Mouse (Mus musculus): ENCODE results near the gene Zfp683. TPM values are rescaled to one million over a fixed set of nuclear protein-coding genes. Genes with fewer than 3 reads are reported as not detected.
A peak's percentile ranks its signal among the peaks of the same experiment; 100 is the strongest.

The Zfp683 gene
- polyA plus RNA-seq, 1 experiment from 2014 or later = not detected

DNA sequence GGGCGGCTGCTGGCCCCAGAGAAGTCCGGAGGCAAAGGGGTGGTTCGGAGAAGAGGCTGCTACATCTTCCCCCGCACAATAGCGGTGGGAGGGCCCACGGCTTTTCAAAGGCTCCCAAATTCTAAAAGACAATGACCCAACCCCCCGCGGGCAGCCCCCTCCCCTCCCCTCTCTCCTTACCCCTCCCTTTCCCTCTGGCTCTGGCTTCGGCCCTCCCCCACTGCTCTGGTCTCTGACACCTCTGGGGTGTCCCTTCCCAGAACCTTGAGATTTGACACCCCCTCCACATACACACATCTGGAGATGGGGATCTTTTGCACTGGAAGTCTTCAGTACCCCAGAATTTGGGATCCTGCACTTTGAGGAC lies 34.9 kb upstream of the Zfp683 start, which contains the start of gene Lin28a:
Gene Lin28a, minus strand, starts transcription at position 63 of the 367 bp plus-strand sequence.
- Histone ChIP-seq H3K4me2 (peak within 1 kb of the TSS; percentile 55), H3K27me3 (peaks cover 73% of the 10 kb centered on the region), H3K36me3 (replicated peaks) (no peaks in the 10 kb centered on the region), H3K27ac (replicated peaks) (no peak within 1 kb of the TSS), H3K4me3 (replicated peaks) (peak within 1 kb of the TSS; percentile 25), H3K9me3 (replicated peaks) (no peaks in the 10 kb centered on the region), H3K4me1 (replicated peaks) (peaks cover 15% of the 10 kb centered on the region), H3K9ac (no peak within 1 kb of the TSS)
- WGBS (ENCODE audit: insufficient replicate concordance) = 6% methylated on average over 9 of the region's 9 CpGs
- no peak for ATAC-seq (ENCODE audit: insufficient read depth)

DNA sequence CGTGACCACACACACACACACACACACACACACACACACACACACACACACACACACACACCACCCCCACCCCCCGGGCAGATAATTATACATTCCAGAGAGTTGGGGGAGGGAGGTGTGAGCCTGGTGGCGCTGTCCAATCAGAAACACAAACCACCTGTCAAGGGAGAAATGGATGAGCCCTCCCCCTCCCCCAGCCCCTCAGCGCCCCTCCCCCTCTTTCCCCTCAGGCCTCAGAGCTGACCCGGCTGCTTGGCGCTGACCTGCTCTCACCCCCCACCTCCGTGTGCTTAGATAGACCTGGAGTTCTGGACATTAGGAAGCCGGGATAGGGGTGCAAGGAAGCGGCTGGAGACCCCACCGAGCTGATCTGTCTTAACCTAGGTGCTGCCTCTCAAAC lies 34.4 kb upstream of the Zfp683 start:
- no peak overlapping the region for H3K9ac ChIP-seq
- no peak overlapping the region for H3K4me3 ChIP-seq (replicated peaks)
- no peaks in the 10 kb centered on the region for H3K9me3 ChIP-seq (replicated peaks)
- WGBS (ENCODE audit: insufficient replicate concordance) = 2% methylated on average over 10 of the region's 10 CpGs
- peaks cover 15% of the 10 kb centered on the region for H3K4me1 ChIP-seq (replicated peaks)
- no peak overlapping the region for H3K4me2 ChIP-seq
- ATAC-seq (ENCODE audit: insufficient read depth) = no peak
- H3K27ac ChIP-seq (replicated peaks) = no peak overlapping the region
- H3K27me3 ChIP-seq = peaks cover 69% of the 10 kb centered on the region
- H3K36me3 ChIP-seq (replicated peaks) = no peaks in the 10 kb centered on the region

GRCm38 (mm10) chr4:134019641-134020351 lies 33.8 kb upstream of the Zfp683 start:
- no peak overlapping the region for H3K27ac ChIP-seq (replicated peaks)
- peak overlapping the region; percentile 7 for H3K4me2 ChIP-seq
- H3K9ac ChIP-seq = no peak overlapping the region
- H3K27me3 ChIP-seq = peaks cover 64% of the 10 kb centered on the region
- H3K4me1 ChIP-seq (replicated peaks) = peaks cover 15% of the 10 kb centered on the region
- no peaks in the 10 kb centered on the region for H3K36me3 ChIP-seq (replicated peaks)
- ATAC-seq (ENCODE audit: insufficient read depth) = no peak
- no peak overlapping the region for H3K4me3 ChIP-seq (replicated peaks)
- no peaks in the 10 kb centered on the region for H3K9me3 ChIP-seq (replicated peaks)
- WGBS (ENCODE audit: insufficient replicate concordance) = 4% methylated on average over 16 of the region's 16 CpGs

DNA sequence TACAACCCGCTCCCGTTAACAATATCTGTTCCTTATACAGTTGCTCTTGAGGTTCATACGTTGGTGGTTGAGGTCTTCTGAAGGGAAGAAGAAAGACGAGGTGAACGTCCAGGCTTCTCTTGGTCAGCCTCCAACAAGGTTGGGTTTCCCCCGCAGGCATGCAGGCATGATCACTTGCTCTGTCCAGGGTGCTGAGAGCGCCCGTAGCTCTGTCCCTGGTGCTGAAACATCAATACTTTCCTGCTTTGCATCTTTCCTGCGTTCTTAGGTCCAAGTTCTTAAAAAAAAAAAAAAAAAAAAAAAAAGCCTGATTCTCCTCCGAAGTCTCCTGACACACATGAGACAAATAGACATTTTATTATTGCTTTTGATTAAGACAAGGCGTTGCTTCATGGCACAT lies 33.0 kb upstream of the Zfp683 start:
- peaks cover 15% of the 10 kb centered on the region for H3K4me1 ChIP-seq (replicated peaks)
- H3K27me3 ChIP-seq = peaks cover 56% of the 10 kb centered on the region
- no peak overlapping the region for H3K4me2 ChIP-seq
- H3K36me3 ChIP-seq (replicated peaks) = no peaks in the 10 kb centered on the region
- H3K4me3 ChIP-seq (replicated peaks) = no peak overlapping the region
- no peak overlapping the region for H3K27ac ChIP-seq (replicated peaks)
- ATAC-seq (ENCODE audit: insufficient read depth) = no peak
- WGBS (ENCODE audit: insufficient replicate concordance) = 3% methylated on average over 11 of the region's 11 CpGs
- H3K9me3 ChIP-seq (replicated peaks) = no peaks in the 10 kb centered on the region
- H3K9ac ChIP-seq = no peak overlapping the region

DNA sequence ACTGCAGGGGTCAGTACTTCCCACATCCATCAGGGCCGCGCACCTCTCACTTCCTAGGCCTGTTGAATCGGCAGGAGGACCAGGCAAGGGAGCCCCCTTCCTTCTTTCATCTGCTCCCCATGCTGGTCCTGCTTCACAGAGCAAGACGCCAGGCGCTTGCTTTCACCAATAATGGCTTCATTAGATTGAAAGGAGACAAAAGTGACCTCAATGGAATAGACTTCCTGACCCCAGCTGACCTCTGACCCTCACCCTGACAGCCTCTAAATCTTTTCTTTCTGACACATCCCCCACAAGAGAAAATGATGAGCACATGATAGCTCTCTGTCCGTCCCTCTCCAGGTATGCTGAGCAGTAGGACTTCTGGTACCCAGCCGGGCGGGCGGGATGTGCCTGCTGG lies 27.8 kb upstream of the Zfp683 start:
- Histone ChIP-seq H3K9ac (no peak overlapping the region), H3K9me3 (replicated peaks) (no peaks in the 10 kb centered on the region), H3K4me1 (replicated peaks) (no peaks in the 10 kb centered on the region), H3K27ac (replicated peaks) (no peak overlapping the region), H3K27me3 (peaks cover 4% of the 10 kb centered on the region), H3K36me3 (replicated peaks) (no peaks in the 10 kb centered on the region), H3K4me3 (replicated peaks) (no peak overlapping the region), H3K4me2 (no peak overlapping the region)
- 66% methylated on average over 9 of the region's 9 CpGs for WGBS (ENCODE audit: insufficient replicate concordance)
- ATAC-seq (ENCODE audit: insufficient read depth) = no peak

GRCm38 (mm10) chr4:134035953-134036352 lies 17.7 kb upstream of the Zfp683 start:
- Histone ChIP-seq H3K4me3 (replicated peaks) (no peak overlapping the region), H3K9me3 (replicated peaks) (no peaks in the 10 kb centered on the region), H3K27ac (replicated peaks) (no peak overlapping the region), H3K36me3 (replicated peaks) (no peaks in the 10 kb centered on the region), H3K4me1 (replicated peaks) (0 out of 2 replicates have a peak, but pooled peaks cover 2% of the 10 kb centered on the region), H3K4me2 (no peak overlapping the region), H3K9ac (no peak overlapping the region), H3K27me3 (no peaks in the 10 kb centered on the region)
- no peak for ATAC-seq (ENCODE audit: insufficient read depth)
- 5% methylated on average over 16 of the region's 16 CpGs for WGBS (ENCODE audit: insufficient replicate concordance)

GRCm38 (mm10) chr4:134041317-134042123 lies 12.1 kb upstream of the Zfp683 start:
- ATAC-seq (ENCODE audit: insufficient read depth) = no peak
- WGBS (ENCODE audit: insufficient replicate concordance) = 13% methylated on average over 9 of the region's 9 CpGs
- Histone ChIP-seq H3K4me3 (replicated peaks) (no peak overlapping the region), H3K9me3 (replicated peaks) (no peaks in the 10 kb centered on the region), H3K4me2 (no peak overlapping the region), H3K36me3 (replicated peaks) (no peaks in the 10 kb centered on the region), H3K9ac (no peak overlapping the region), H3K4me1 (replicated peaks) (0 out of 2 replicates have a peak, but pooled peaks cover 3% of the 10 kb centered on the region), H3K27ac (replicated peaks) (no peak overlapping the region), H3K27me3 (no peaks in the 10 kb centered on the region)

GRCm38 (mm10) chr4:134043041-134043440 lies 10.6 kb upstream of the Zfp683 start:
- no peak overlapping the region for H3K4me3 ChIP-seq (replicated peaks)
- 0 out of 2 replicates have a peak, but pooled peaks cover 3% of the 10 kb centered on the region for H3K4me1 ChIP-seq (replicated peaks)
- ATAC-seq (ENCODE audit: insufficient read depth) = no peak
- no peak overlapping the region for H3K27ac ChIP-seq (replicated peaks)
- no peaks in the 10 kb centered on the region for H3K36me3 ChIP-seq (replicated peaks)
- 7% methylated on average over 2 of the region's 2 CpGs for WGBS (ENCODE audit: insufficient replicate concordance)
- no peak overlapping the region for H3K4me2 ChIP-seq
- no peaks in the 10 kb centered on the region for H3K27me3 ChIP-seq
- no peaks in the 10 kb centered on the region for H3K9me3 ChIP-seq (replicated peaks)
- H3K9ac ChIP-seq = no peak overlapping the region

DNA sequence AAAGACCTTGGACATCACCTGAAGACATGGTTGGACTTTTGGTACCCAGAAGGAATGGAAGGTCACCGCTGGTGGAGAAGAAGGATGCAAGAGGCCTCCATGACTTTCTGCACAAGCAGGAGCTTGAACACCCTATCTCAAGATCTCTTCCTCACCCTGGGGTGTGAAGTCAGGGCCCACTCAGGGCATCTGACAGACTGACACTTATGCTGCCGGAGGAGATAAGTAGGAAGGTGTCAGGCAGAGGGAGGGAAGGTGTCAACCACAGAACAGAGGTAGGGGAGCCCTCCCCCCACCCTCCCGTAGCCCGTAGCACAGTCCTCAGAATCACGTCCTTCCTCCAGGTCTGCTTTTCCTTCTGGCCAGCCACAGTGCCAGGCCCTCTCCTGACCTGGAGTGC lies 6.0 kb upstream of the Zfp683 start:
- H3K4me3 ChIP-seq (replicated peaks) = no peak overlapping the region
- 0 out of 2 replicates have a peak, but pooled peaks cover 5% of the 10 kb centered on the region for H3K4me1 ChIP-seq (replicated peaks)
- H3K27ac ChIP-seq (replicated peaks) = no peak overlapping the region
- H3K9ac ChIP-seq = no peak overlapping the region
- H3K4me2 ChIP-seq = no peak overlapping the region
- H3K27me3 ChIP-seq = peaks cover 2% of the 10 kb centered on the region; the same call in 1 of the 2 replicates
- no peaks in the 10 kb centered on the region for H3K9me3 ChIP-seq (replicated peaks)
- no peaks in the 10 kb centered on the region for H3K36me3 ChIP-seq (replicated peaks)
- WGBS (ENCODE audit: insufficient replicate concordance) = 52% methylated on average over 5 of the region's 5 CpGs
- no peak for ATAC-seq (ENCODE audit: insufficient read depth)

GRCm38 (mm10) chr4:134051912-134052311 lies 1.7 kb upstream of the Zfp683 start:
- 59% methylated on average over 5 of the region's 5 CpGs for WGBS (ENCODE audit: insufficient replicate concordance)
- Histone ChIP-seq H3K4me2 (no peak overlapping the region), H3K4me1 (replicated peaks) (0 out of 2 replicates have a peak, but pooled peaks cover 6% of the 10 kb centered on the region), H3K27me3 (peaks cover 4% of the 10 kb centered on the region; the same call in 1 of the 2 replicates), H3K9me3 (replicated peaks) (no peaks in the 10 kb centered on the region), H3K36me3 (replicated peaks) (no peaks in the 10 kb centered on the region), H3K27ac (replicated peaks) (no peak overlapping the region), H3K9ac (no peak overlapping the region), H3K4me3 (replicated peaks) (no peak overlapping the region)
- no peak for ATAC-seq (ENCODE audit: insufficient read depth)

- Histone ChIP-seq H3K9me3 (replicated peaks) (no peaks in the 10 kb centered on the region), H3K9ac (no peak overlapping the region), H3K27ac (replicated peaks) (no peak overlapping the region), H3K4me2 (no peak overlapping the region), H3K4me1 (replicated peaks) (0 out of 2 replicates have a peak, but pooled peaks cover 6% of the 10 kb centered on the region), H3K4me3 (replicated peaks) (no peak overlapping the region), H3K27me3 (peaks cover 7% of the 10 kb centered on the region; the same call in 1 of the 2 replicates), H3K36me3 (replicated peaks) (no peaks in the 10 kb centered on the region)
- WGBS (ENCODE audit: insufficient replicate concordance) = 12% methylated on average over 8 of the region's 8 CpGs
- ATAC-seq (ENCODE audit: insufficient read depth) = no peak
Observed at GRCm38 (mm10) chr4:134052560-134052959, 1.1 kb upstream of the Zfp683 start.

All from liver, embryonic 15.5 days (tissue).